Mouse (Mus musculus): ENCODE data around the gene B4galnt4. TPM values are rescaled to one million over a fixed set of nuclear protein-coding genes. Genes with fewer than 3 reads are reported as not detected.
"Not testable (repeated sequence)": the region's sequence is repeated elsewhere in the genome, so short reads cannot be mapped to it uniquely, and the experiment has no call there.

The B4galnt4 gene
- 1.0 and 2.0 TPM in 2 replicates for polyA plus RNA-seq (2015; fragmentation: Nextera tagmentation; extraction: Ambion mirVana)

- H3K27ac ChIP-seq = no peak within 1 kb of the TSS
- ATAC-seq (replicated peaks; ENCODE audit: insufficient number of reproducible peaks, insufficient read depth, low FRiP score, low read depth) = peak; percentile 88
- H3K9ac ChIP-seq = peak within 1 kb of the TSS; percentile 55
- under 1% methylated on average over 72 of the region's 72 CpGs for WGBS
- peak within 1 kb of the TSS; percentile 96 for H3K4me2 ChIP-seq
- H3K27me3 ChIP-seq = peaks cover 58% of the 10 kb centered on the region
- peak within 1 kb of the TSS; percentile 60 for H3K4me3 ChIP-seq
- no peaks in the 10 kb centered on the region for H3K9me3 ChIP-seq (replicated peaks)
- no peaks in the 10 kb centered on the region for H3K36me3 ChIP-seq
- peaks cover 12% of the 10 kb centered on the region for H3K4me1 ChIP-seq (replicated peaks)
These were observed at the start of gene B4galnt4 for GRCm38 (mm10) chr7:141060426-141061242. Gene B4galnt4 (plus strand): TSS chr7:141061104.

GRCm38 (mm10) chr7:141011238-141011770, 49.6 kb upstream of the B4galnt4 start:
- Histone ChIP-seq H3K4me3 (no peak overlapping the region), H3K9me3 (replicated peaks) (no peaks in the 10 kb centered on the region), H3K4me2 (peak overlapping the region; percentile 63; the same call in 1 of the 2 replicates), H3K27ac (peak overlapping the region; percentile 70), H3K9ac (no peak overlapping the region), H3K36me3 (no peaks in the 10 kb centered on the region), H3K4me1 (replicated peaks) (peaks cover 23% of the 10 kb centered on the region), H3K27me3 (no peaks in the 10 kb centered on the region)
- 80% methylated on average over 7 of the region's 7 CpGs for WGBS
- no peak for ATAC-seq (replicated peaks; ENCODE audit: insufficient number of reproducible peaks, insufficient read depth, low FRiP score, low read depth)

GRCm38 (mm10) chr7:141016707-141017697, 43.9 kb upstream of the B4galnt4 start:
- WGBS = 76% methylated on average over 10 of the region's 10 CpGs

DNA sequence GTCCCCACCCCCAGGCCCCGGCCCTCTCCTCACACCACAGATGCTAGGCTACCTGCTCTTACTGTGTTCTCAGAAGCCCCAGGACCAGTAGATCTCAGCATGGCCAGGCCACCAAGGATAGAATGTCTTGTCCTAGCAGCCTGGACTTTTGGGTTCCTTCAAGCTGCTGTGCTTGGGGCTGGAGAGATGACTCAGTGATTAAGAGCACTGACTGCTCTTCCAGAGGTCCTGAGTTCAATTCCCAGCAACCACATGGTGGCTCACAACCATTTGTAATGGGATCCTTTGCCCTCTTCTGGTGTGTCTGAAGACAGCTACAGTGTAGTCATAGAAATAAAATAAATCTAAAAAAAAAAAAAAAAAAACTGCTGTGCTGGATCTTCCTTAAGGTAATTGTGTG, 43.1 kb upstream of the B4galnt4 start, which contains the start of gene Ifitm6:
Ifitm6 (minus strand) TSS at position 101 of the 400 bp plus-strand sequence.
- not testable (repeated sequence) for H3K27me3 ChIP-seq; H3K9ac ChIP-seq; H3K36me3 ChIP-seq; H3K4me1 ChIP-seq (replicated peaks); H3K4me3 ChIP-seq; H3K27ac ChIP-seq; H3K9me3 ChIP-seq (replicated peaks); ATAC-seq (replicated peaks; ENCODE audit: insufficient number of reproducible peaks, insufficient read depth, low FRiP score, low read depth); H3K4me2 ChIP-seq
- 84% methylated on average over 1 of the region's 1 CpGs for WGBS

More at GRCm38 (mm10) chr7:141016707-141017697, 43.9 kb upstream of the B4galnt4 start:
- Histone ChIP-seq H3K4me1 (replicated peaks) (no peaks in the 10 kb centered on the region), H3K4me2 (no peak overlapping the region), H3K9me3 (replicated peaks) (no peaks in the 10 kb centered on the region), H3K36me3 (no peaks in the 10 kb centered on the region), H3K9ac (no peak overlapping the region), H3K27ac (no peak overlapping the region), H3K27me3 (no peaks in the 10 kb centered on the region), H3K4me3 (no peak overlapping the region)
- ATAC-seq (replicated peaks; ENCODE audit: insufficient number of reproducible peaks, insufficient read depth, low FRiP score, low read depth) = no peak

DNA sequence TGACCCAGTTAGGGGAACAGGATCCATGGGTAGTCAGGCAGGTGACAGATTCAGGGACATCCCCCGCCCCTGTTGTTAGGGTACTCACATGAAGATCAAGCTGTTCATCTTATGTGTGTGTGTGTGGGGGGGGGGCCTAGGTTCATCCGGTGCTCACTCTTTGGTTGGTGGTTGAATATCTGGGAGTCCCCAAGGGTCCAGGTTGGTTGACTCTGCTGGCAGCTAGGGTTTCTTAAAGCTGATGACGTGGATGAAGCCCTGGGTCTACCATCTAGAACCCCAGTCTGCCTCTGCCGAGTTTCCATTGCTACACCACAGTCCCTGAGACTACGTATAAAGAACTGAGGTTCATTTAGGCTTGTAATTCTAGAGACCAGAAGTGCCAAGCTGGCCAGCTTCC, 41.9 kb upstream of the B4galnt4 start:
- Histone ChIP-seq H3K4me2 (no peak overlapping the region), H3K27me3 (no peaks in the 10 kb centered on the region), H3K4me1 (replicated peaks) (no peaks in the 10 kb centered on the region), H3K9me3 (replicated peaks) (no peaks in the 10 kb centered on the region), H3K9ac (no peak overlapping the region), H3K36me3 (no peaks in the 10 kb centered on the region), H3K27ac (no peak overlapping the region), H3K4me3 (no peak overlapping the region)
- ATAC-seq (replicated peaks; ENCODE audit: insufficient number of reproducible peaks, insufficient read depth, low FRiP score, low read depth) = no peak
- WGBS = 85% methylated on average over 5 of the region's 5 CpGs

DNA sequence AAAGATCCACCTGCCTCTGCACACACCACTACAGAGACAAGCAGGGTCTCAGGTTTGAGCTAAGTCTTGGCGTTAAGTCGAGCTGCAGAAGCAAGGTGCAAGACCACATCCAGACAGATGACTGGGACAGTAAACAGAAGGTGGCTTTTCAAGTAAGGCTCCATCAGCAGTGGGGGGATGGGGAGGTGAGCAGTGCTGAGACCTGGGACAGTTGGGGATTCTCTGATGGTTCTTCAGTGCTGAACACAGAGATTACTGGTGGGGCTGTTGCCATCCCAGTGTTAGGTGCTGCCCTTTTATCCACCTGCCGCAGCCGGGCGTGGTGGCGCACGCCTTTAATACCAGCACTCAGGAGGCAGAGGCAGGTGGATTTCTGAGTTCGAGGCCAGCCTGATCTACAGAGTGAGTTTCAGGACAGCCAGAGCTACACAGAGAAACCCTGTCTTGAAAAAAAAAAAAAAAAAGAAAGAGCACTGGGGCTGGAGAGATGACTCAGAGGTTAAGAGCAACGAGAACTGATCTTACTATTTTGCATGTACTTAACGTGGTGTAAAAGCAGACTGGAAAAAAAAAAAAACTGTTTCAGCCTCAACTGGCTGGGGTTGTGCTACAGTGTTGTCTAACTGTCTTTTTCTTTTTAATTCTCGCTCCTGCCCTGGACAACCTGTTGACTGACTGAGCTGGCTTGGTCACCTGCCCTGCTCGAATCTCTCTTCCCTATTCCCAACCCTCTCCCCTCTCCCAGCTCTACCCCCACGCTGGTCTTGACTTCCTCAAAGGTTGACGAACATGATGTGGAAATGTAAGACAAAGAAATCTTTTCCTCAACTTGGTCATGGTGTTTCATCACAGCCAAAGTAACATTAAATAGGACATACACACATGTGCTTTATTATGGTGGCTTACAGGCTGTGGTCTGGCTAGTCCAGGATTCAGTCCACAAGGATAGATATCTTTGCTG, 39.1 kb upstream of the B4galnt4 start:
- no peak overlapping the region for H3K9ac ChIP-seq
- H3K4me1 ChIP-seq (replicated peaks) = no peaks in the 10 kb centered on the region
- no peak overlapping the region for H3K4me3 ChIP-seq
- H3K9me3 ChIP-seq (replicated peaks) = no peaks in the 10 kb centered on the region
- no peak for ATAC-seq (replicated peaks; ENCODE audit: insufficient number of reproducible peaks, insufficient read depth, low FRiP score, low read depth)
- no peak overlapping the region for H3K4me2 ChIP-seq
- no peak overlapping the region for H3K27ac ChIP-seq
- no peaks in the 10 kb centered on the region for H3K27me3 ChIP-seq
- 75% methylated on average over 14 of the region's 14 CpGs for WGBS
- no peaks in the 10 kb centered on the region for H3K36me3 ChIP-seq

GRCm38 (mm10) chr7:141024865-141025838, 35.8 kb upstream of the B4galnt4 start:
- no peak overlapping the region for H3K4me3 ChIP-seq
- H3K4me2 ChIP-seq = no peak overlapping the region
- H3K9ac ChIP-seq = no peak overlapping the region
- no peak for ATAC-seq (replicated peaks; ENCODE audit: insufficient number of reproducible peaks, insufficient read depth, low FRiP score, low read depth)
- H3K27ac ChIP-seq = no peak overlapping the region
- no peaks in the 10 kb centered on the region for H3K9me3 ChIP-seq (replicated peaks)
- no peaks in the 10 kb centered on the region for H3K27me3 ChIP-seq
- WGBS = 49% methylated on average over 6 of the region's 6 CpGs
- no peaks in the 10 kb centered on the region for H3K36me3 ChIP-seq
- H3K4me1 ChIP-seq (replicated peaks) = no peaks in the 10 kb centered on the region

DNA sequence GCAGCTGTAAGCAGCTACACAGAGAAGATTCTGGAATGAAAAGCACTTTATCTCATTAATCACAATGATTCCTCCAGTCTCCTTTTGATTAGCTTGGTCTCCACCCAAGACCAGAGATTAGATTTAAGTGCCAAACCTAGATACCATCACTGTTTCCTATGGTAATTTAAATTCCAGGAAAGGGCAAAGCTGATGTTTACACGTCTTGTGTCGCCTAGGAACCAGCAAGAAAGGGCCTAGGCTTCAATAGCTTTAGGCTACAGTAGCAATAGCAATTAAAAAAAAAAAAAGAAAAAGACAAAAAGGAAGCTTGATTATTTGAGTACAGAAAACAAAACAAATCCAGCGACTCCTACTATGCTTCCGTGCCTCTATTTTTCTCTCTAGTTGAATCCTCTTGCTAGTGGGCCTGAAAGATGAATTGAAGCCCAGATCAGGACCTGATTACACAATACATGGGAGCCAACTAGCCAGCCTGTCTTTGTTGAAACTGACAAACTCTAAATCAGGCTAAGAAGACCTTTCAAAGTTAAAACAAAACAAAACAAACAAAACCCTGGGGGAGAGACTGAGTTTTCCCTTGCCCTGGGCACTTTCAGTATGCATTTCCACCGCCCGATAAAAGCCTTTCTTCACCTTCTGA, 34.7 kb upstream of the B4galnt4 start:
- no peak overlapping the region for H3K4me3 ChIP-seq
- no peak for ATAC-seq (replicated peaks; ENCODE audit: insufficient number of reproducible peaks, insufficient read depth, low FRiP score, low read depth)
- no peaks in the 10 kb centered on the region for H3K4me1 ChIP-seq (replicated peaks)
- no peaks in the 10 kb centered on the region for H3K36me3 ChIP-seq
- no peaks in the 10 kb centered on the region for H3K27me3 ChIP-seq
- no peak overlapping the region for H3K9ac ChIP-seq
- H3K9me3 ChIP-seq (replicated peaks) = no peaks in the 10 kb centered on the region
- no peak overlapping the region for H3K4me2 ChIP-seq
- 62% methylated on average over 6 of the region's 6 CpGs for WGBS
- peak overlapping the region; percentile 9; the same call in 1 of the 2 replicates for H3K27ac ChIP-seq

DNA sequence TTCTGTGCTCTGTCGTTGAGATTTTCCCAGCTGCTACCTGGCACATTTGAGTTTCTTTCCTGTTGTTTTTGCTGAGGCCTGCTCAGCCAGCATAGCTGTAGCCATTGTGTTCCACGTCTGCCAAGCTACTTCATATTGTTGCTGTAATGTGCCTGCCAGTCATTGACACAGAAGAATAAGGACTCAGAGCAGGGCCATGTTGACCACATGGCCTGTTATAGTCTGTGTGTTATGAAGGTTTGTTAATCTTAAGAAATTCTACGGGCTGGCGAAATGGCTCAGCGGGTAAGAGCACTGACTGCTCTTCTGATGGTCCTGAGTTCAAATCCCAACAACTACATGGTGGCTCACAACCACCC, 34.2 kb upstream of the B4galnt4 start:
- Histone ChIP-seq H3K4me1 (replicated peaks) (no peaks in the 10 kb centered on the region), H3K9ac (no peak overlapping the region), H3K36me3 (no peaks in the 10 kb centered on the region), H3K27me3 (no peaks in the 10 kb centered on the region), H3K27ac (peak overlapping the region; percentile 9; the same call in 1 of the 2 replicates), H3K4me3 (no peak overlapping the region), H3K9me3 (replicated peaks) (no peaks in the 10 kb centered on the region), H3K4me2 (no peak overlapping the region)
- ATAC-seq (replicated peaks; ENCODE audit: insufficient number of reproducible peaks, insufficient read depth, low FRiP score, low read depth) = no peak
- 67% methylated on average over 5 of the region's 5 CpGs for WGBS
